Mouse (Mus musculus) heart, postnatal 0 days (tissue): ENCODE data around the gene 1700003E16Rik. TPM values are rescaled to one million over a fixed set of nuclear protein-coding genes. Genes with fewer than 3 reads are reported as not detected.

Experiments
- ATAC-seq: fragments of 200-750 bp; cut with Nextera tagmentation; 2 replicates; pipeline ENCODE4 v1.8.0; 2017; ENCODE audit warnings: low read depth, moderate number of reproducible peaks, moderate library complexity; ENCODE audit not compliant: insufficient read depth
- DNase-seq: peaks from one replicate; pipeline ENCODE4 v3.0.0-alpha.2; 2016; ENCODE audit warnings: low spot score
- H3K27ac ChIP-seq: fragments of 300-500 bp; sonication (generic); 2 replicates; pipeline ENCODE4 v1.5.1; 2014; ENCODE audit warnings: low read depth, mild to moderate bottlenecking
- H3K27me3 ChIP-seq: fragments of 300-500 bp; sonication (generic); 2 replicates; pipeline ENCODE4 v1.6.1; 2014; ENCODE audit warnings: low read length, mixed read lengths; ENCODE audit not compliant: control insufficient read depth, insufficient read depth
- H3K36me3 ChIP-seq: fragments of 300-500 bp; sonication (generic); replicated peaks from 2 replicates; pipeline ENCODE4 v1.6.1; 2014; ENCODE audit warnings: low read length, mixed read lengths; ENCODE audit not compliant: control insufficient read depth, insufficient read depth
- H3K4me1 ChIP-seq: fragments of 300-500 bp; sonication (generic); 2 replicates; pipeline ENCODE4 v1.6.1; 2014; ENCODE audit warnings: antibody characterized with exemption; ENCODE audit not compliant: control insufficient read depth, insufficient read depth
- H3K4me2 ChIP-seq: fragments of 300-500 bp; sonication (generic); 2 replicates; pipeline ENCODE4 v1.6.1; 2014; ENCODE audit warnings: low read depth, mild to moderate bottlenecking, low read length, moderate library complexity
- H3K4me3 ChIP-seq: fragments of 300-500 bp; sonication (generic); 2 replicates; pipeline ENCODE4 v1.5.1; 2014; ENCODE audit warnings: low read depth, low read length
- H3K9ac ChIP-seq: fragments of 300-500 bp; sonication (generic); replicated peaks from 2 replicates; pipeline ENCODE4 v1.6.1; 2014; ENCODE audit warnings: low read depth, low read length, mixed read lengths
- H3K9me3 ChIP-seq: fragments of 300-500 bp; sonication (generic); replicated peaks from 2 replicates; pipeline ENCODE4 v1.6.1; 2016; ENCODE audit warnings: low read length; ENCODE audit not compliant: control insufficient read depth
- CTCF ChIP-seq: IDR thresholded peaks from 2 replicates; pipeline ENCODE4 v1.5.1; 2016; ENCODE audit warnings: antibody characterized with exemption, control low read depth, low read depth
- EP300 ChIP-seq: IDR thresholded peaks from 2 replicates; pipeline ENCODE4 v1.6.1; 2016; ENCODE audit warnings: antibody characterized with exemption, low read depth
- WGBS: fragments of 180-500 bp; shearing (Covaris S2); extraction: QIAGEN DNeasy Blood & Tissue Kit; methylation state at CpG from one replicate; pipeline ENCODE4 v1.1.7; 2014; 5-methylcytosine and 5-hydroxymethylcytosine counted together
- polyA plus RNA-seq: library from polyadenylated mRNA; unstranded; fragments of >200 nt; fragmentation: Nextera tagmentation; extraction: Ambion mirVana; gene quantifications from 2 replicates; pipeline ENCODE4 v1.2.1, GENCODE M21; 2015
- total RNA-seq: library from RNA; depleted of rRNA; stranded (reverse); fragments of >200 nt; gene quantifications from 2 replicates; pipeline ENCODE4 v1.2.3, GENCODE M21; 2014; ENCODE audit warnings: low replicate concordance

1700003E16Rik gene
- total and polyA plus RNA-seq, 2 experiments from 2014 or later: 0.20 to 2.0 TPM

- no peak overlapping the region for H3K4me3 ChIP-seq
- no peak for ATAC-seq
- no peak overlapping the region for H3K27ac ChIP-seq
- 77% methylated on average over 6 of the region's 6 CpGs for WGBS
- H3K9me3 ChIP-seq: no peaks in the 10 kb centered on the region
- H3K9ac ChIP-seq: no peak overlapping the region
- H3K36me3 ChIP-seq: peaks cover 26% of the 10 kb centered on the region
- H3K4me2 ChIP-seq: no peak overlapping the region
- H3K27me3 ChIP-seq: no peaks in the 10 kb centered on the region
- peaks cover 11% of the 10 kb centered on the region; the same call in 1 of the 2 replicates for H3K4me1 ChIP-seq
- TF ChIP-seq EP300 (no peak), CTCF (no peak)
- DNase-seq: no peak
Observed at GRCm38 (mm10) chr6:83180605-83181004, 24.4 kb downstream of the 1700003E16Rik start.

GRCm38 (mm10) chr6:83184858-83185435 is 28.7 kb downstream of the 1700003E16Rik start:
- DNase-seq: no peak
- WGBS: 95% methylated on average over 3 of the region's 3 CpGs
- peaks cover 38% of the 10 kb centered on the region for H3K36me3 ChIP-seq

GRCm38 (mm10) chr6:83185895-83186861 is 30.0 kb downstream of the 1700003E16Rik start:
- TF ChIP-seq CTCF: no peak
- TF ChIP-seq EP300: no peak
- DNase-seq (peak; percentile 14), ATAC-seq (peak; percentile 54)
- H3K36me3 ChIP-seq: peaks cover 50% of the 10 kb centered on the region
- no peak overlapping the region for H3K9ac ChIP-seq
- no peaks in the 10 kb centered on the region for H3K9me3 ChIP-seq
- H3K4me2 ChIP-seq: peak overlapping the region; percentile 5; the same call in 1 of the 2 replicates
- no peak overlapping the region for H3K27ac ChIP-seq
- H3K4me3 ChIP-seq: no peak overlapping the region
- H3K4me1 ChIP-seq: 0 out of 2 replicates have a peak, but pooled peaks cover 6% of the 10 kb centered on the region
- H3K27me3 ChIP-seq: no peaks in the 10 kb centered on the region
- WGBS: 32% methylated on average over 25 of the region's 25 CpGs

More at GRCm38 (mm10) chr6:83184858-83185435, 28.7 kb downstream of the 1700003E16Rik start:
- Histone ChIP-seq H3K9me3 (no peaks in the 10 kb centered on the region), H3K27me3 (no peaks in the 10 kb centered on the region), H3K4me3 (no peak overlapping the region), H3K4me1 (peaks cover 7% of the 10 kb centered on the region; the same call in 1 of the 2 replicates), H3K27ac (no peak overlapping the region), H3K4me2 (no peak overlapping the region), H3K9ac (no peak overlapping the region)
- TF ChIP-seq EP300 (no peak), CTCF (peak; percentile 52)
- no peak for ATAC-seq

- no peaks in the 10 kb centered on the region for H3K9me3 ChIP-seq
- 97% methylated on average over 2 of the region's 2 CpGs for WGBS
- no peak overlapping the region; the same call in 1 of the 2 replicates for H3K27ac ChIP-seq
- ATAC-seq (no peak), DNase-seq (no peak)
- H3K9ac ChIP-seq: no peak overlapping the region
- TF ChIP-seq CTCF: no peak
- TF ChIP-seq EP300: no peak
- H3K4me2 ChIP-seq: no peak overlapping the region
- 0 out of 2 replicates have a peak, but pooled peaks cover 6% of the 10 kb centered on the region for H3K4me1 ChIP-seq
- peaks cover 58% of the 10 kb centered on the region for H3K36me3 ChIP-seq
- no peak overlapping the region for H3K4me3 ChIP-seq
- H3K27me3 ChIP-seq: no peaks in the 10 kb centered on the region
Observed at GRCm38 (mm10) chr6:83186946-83187345, 30.7 kb downstream of the 1700003E16Rik start.

GRCm38 (mm10) chr6:83193571-83193970 is 37.4 kb downstream of the 1700003E16Rik start:
- H3K4me2 ChIP-seq: no peak overlapping the region
- no peaks in the 10 kb centered on the region for H3K27me3 ChIP-seq
- H3K9ac ChIP-seq: no peak overlapping the region
- TF ChIP-seq CTCF (no peak), EP300 (no peak)
- DNase-seq: no peak
- no peak for ATAC-seq
- no peaks in the 10 kb centered on the region for H3K9me3 ChIP-seq
- no peak overlapping the region for H3K4me3 ChIP-seq
- no peak overlapping the region for H3K27ac ChIP-seq
- peaks cover 98% of the 10 kb centered on the region for H3K36me3 ChIP-seq
- no peaks in the 10 kb centered on the region for H3K4me1 ChIP-seq
- WGBS: 84% methylated on average over 7 of the region's 7 CpGs
